Mouse (Mus musculus) monocyte, adult 2 months (primary cell): Measurements from ENCODE around the gene Depdc5.
A peak's percentile ranks its signal among the peaks of the same experiment; 100 is the strongest.
"Not testable (repeated sequence)": the region's sequence is repeated elsewhere in the genome, so short reads cannot be mapped to it uniquely, and the experiment has no call there.

Experiments used
- DNase-seq, 2 experiments: peaks; one replicate each; pipeline ENCODE4 v3.0.0; 2022; ENCODE audit warnings: low spot score in 2 of 2, low read depth in 1 of 2

Depdc5 gene

GRCm38 (mm10) chr5:33028656-33029055 lies 165.2 kb downstream of the Depdc5 start:
- no peak for DNase-seq

DNA sequence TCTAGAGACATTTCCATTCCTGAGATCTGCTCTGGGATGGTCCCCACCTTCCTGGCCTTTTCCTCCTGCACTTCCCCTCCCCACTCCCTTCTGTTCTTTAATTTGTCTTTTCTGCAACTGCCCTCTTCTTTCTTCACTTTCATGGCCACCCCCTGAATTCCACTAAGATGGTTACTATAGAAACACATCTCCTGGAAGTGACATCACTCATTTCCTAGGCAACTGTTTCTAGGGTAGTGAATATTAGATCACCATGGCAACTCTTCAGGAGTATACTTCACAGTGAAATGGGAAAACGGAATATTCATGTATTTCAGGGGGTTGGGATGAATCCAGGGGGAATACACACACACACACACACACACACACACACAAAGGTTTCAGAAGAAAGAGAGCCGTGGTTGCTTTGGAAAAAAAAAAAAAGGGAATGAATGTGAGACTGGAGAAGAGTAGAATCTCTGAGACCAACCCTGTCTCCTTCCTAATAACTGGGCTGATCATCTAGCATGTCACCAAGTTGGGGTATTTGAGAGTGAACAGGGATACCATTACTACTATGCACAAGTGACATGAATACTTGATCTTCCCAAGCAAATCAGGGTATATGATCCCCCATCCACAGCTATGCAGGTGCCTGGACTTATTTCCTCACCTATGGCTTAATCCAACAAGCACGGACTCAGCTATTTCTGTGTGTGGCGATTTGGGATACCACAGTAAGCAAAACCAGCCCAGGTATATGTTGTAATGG lies 167.1 kb downstream of the Depdc5 start:
- DNase-seq, result no peak

DNA sequence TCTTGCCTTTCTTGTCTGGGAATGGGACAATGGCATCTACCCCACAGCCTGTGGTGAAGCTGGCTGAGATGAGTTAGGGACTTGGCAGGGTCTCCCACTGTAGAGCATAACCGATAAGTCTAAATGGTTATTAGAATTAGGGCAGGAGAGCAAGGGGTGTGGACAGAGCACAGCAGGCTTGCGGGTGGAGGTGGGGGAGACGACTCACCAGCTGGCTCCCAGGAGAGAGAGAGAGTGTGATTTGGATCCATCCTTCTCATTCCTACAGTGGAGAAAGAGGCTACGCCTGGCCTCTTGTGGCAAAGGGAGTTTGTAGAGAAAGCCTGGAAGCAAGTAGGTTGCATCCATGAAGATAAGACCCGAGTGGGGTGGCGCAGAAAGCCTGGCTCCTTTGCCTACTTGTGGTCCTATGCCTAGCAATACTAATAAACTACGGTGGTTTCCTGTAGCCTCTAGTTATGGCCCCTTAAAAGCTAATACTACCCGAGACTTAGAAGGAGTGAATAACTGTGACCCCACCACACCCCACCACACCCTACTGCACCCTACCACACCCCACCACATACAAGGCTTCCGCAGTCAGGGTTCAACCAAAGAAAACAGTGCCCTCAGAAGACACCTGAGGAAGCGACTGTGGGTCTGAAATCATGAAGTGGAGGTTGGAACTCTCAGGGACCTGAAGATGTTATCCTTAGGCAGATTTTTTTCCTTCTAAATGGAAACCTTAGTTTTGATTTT lies 168.7 kb downstream of the Depdc5 start:
- DNase-seq, result no peak

DNA sequence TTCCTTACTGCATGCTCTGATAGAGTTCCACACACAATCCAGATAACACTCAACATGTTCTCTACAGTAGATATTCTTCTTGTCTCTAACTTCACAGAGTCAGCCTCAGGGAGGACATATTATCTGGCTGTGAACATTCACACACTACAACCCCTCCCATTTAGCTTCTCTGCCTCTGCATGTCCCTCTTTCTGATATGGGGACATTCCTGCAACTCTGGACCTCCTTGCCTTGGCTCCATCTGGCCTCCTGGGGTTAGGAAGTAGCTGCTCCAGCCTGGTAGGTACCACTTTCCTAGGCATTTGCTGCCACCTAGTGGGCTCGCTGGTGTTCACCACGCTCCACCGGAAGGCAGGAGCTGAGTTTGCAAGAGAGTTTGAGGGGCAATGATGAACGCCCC lies 169.6 kb downstream of the Depdc5 start:
- DNase-seq, result peak in 1 of 2 experiments; percentile 48

GRCm38 (mm10) chr5:33033633-33034032 lies 170.1 kb downstream of the Depdc5 start:
- not testable (repeated sequence) for DNase-seq

DNA sequence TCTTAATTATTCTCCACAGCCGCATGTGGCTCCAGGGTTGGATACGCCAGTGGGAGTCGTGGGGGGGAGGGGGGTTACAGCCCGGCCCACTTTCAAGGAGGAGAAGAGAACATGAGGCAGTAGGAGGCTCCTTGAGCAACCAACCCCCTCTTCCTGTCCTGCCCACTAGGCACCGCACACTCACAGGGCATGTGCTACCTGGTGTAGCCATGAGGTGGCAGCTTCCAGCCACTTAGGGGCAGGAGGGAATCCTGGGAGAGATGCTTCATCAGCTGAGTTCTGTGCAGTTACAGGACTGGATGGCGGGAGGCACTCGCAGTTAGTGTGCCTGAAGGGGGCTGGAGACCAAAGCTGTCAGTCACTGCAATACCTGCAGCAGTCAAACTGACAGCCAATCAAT lies 170.6 kb downstream of the Depdc5 start:
- no peak for DNase-seq

GRCm38 (mm10) chr5:33034916-33035315 lies 171.4 kb downstream of the Depdc5 start:
- DNase-seq, result no peak

GRCm38 (mm10) chr5:33038656-33039509 lies 175.4 kb downstream of the Depdc5 start:
- DNase-seq, result no peak

DNA sequence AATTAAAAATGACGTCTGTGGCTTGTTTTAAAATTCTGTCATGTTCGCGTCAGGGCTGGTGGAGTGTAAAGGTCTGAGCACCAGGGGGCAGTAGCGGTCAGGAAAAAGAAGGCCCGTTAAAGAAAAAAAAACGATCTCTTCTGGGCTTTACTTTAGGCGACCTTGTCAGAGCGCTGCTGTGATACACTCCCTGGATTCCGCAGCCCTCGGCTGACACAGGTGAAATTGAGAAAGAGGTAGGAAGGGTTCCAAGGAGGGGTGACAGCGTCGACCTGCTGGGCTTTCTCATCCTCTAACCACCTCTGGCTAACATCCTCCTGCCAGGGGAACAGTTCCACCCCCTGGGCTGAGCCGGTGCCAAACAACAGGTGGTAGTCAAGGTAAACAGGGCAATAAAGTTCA lies 176.0 kb downstream of the Depdc5 start:
- DNase-seq, result peak in 1 of 2 experiments; percentile 36

DNA sequence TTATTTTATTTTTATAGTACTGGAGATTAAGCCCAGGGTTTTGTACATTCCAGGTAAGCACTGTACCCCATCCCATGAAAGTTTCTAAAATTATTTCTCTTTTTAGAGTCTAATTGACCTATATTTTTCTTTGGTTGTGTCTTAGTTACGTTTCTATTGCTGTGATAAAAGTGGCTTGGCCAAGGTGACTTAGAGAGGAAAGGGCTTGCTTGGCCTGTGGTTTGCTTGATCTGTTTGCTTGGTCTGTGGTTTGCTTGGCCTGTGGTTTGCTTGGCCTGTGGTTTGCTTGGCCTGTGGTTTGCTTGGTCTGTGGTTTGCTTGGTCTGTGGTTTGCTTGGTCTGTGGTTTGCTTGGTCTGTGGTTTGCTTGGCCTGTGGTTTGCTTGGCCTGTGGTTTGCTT lies 177.2 kb downstream of the Depdc5 start:
- DNase-seq, result not testable (repeated sequence)

DNA sequence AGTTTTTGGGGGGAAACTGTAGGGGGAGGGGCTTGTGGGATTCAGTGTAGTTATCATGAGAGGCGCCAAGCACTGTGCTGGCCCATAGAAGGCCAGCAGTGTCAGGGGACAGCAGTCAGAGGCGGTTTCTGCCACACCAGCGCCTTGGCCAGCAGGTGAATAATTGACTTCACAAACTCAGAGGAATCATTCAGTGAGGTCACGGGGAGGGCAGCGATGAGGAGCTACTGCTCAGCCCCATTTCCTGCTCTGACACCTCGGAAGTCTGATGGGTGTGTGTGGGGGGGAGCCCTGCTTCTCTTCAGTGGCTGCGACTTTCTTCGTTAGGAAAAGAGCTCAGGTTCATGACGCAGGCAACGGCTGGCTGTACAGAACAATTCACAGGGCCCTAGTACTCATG lies 179.9 kb downstream of the Depdc5 start:
- DNase-seq, result no peak
